9 mouse cellular contexts compared by ENCODE assay signal in the genomic region with DNA sequence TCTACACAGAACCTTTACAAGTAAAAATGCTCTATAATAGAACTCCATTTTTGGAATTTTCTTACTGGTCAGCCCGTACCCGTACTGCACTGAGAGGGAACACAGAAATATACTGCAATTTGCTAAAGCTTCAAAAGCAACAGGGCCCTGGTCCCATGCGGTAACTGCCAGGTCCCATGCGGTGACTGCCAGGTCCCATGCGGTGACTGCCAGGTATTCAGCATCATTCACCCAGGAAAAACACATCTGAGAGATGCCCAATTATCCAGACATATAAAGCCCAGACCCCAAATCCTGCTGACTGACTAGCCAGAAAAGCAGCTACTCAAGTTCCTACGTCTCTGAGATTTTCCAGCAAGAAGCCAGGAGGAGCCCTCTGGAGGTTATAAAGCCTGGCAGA. TPM values are rescaled to one million over a fixed set of nuclear protein-coding genes. Genes with fewer than 3 reads are reported as not detected.
DNase-seq lines count a peak whose midpoint lies in the region; ATAC-seq and TF ChIP-seq lines count a peak whose summit lies in the region.
"Had no signal": no experiment of that assay in that cellular context is flagged by ENCODE, and none has a peak within 500 bp of the region (broad histone marks: within the 10 kb centered on the region; RNA-seq: fewer than 3 reads in every experiment).

No protein-coding gene starts in this region.

- DNase-seq in cerebellum, adult 8-10 months: peak; percentile 53
- no peak for DNase-seq in cerebellum, adult 11-12 months
- DNase-seq in limb, embryonic 14.5 days (ENCODE audit: low spot score): no peak
- DNase-seq in stomach, postnatal 0 days (ENCODE audit: low spot score): no peak
- no peak for DNase-seq in embryo, embryonic 9.5 days (ENCODE audit: extremely low spot score)
- no peak for DNase-seq in adrenal gland, postnatal 10 days
- DNase-seq: retina, postnatal 1 day had no signal

- no peaks in the 10 kb centered on the region for H3K27me3 ChIP-seq in megakaryocyte, embryonic 14.5 days (replicated peaks)
- no peaks in the 10 kb centered on the region for H3K27me3 ChIP-seq in limb, embryonic 14.5 days (ENCODE audit: control insufficient read depth, insufficient read depth, low read length)
- H3K27me3 ChIP-seq in stomach, postnatal 0 days (ENCODE audit: control insufficient read depth, insufficient read depth, low read length): no peaks in the 10 kb centered on the region

- peak overlapping the region; percentile 91 for H3K9ac ChIP-seq in limb, embryonic 14.5 days (ENCODE audit: low read depth, low read length, severe bottlenecking)
- H3K9ac ChIP-seq in stomach, postnatal 0 days (ENCODE audit: low read length): peak overlapping the region; percentile 90; the same call in 1 of the 2 replicates

- no peak for ATAC-seq in megakaryocyte, adult 5-6 weeks (ENCODE audit: poor library complexity, severe bottlenecking)
- ATAC-seq in limb, embryonic 14.5 days (ENCODE audit: low FRiP score, low read depth): no peak
- no peak for ATAC-seq in stomach, postnatal 0 days (ENCODE audit: low FRiP score, low TSS enrichment)

- no peak for TF ChIP-seq POLR2A in limb, embryonic 14.5 days (IDR thresholded peaks at IDR 0.05; ENCODE audit: borderline replicate concordance, extremely low read depth, insufficient read depth, insufficient read length)

- no peaks in the 10 kb centered on the region for H3K9me3 ChIP-seq in megakaryocyte, embryonic 14.5 days
- no peaks in the 10 kb centered on the region for H3K9me3 ChIP-seq in limb, embryonic 14.5 days (ENCODE audit: control insufficient read depth, low read length)
- H3K9me3 ChIP-seq in stomach, postnatal 0 days (ENCODE audit: control insufficient read depth, low read length): no peaks in the 10 kb centered on the region

- WGBS in limb, embryonic 14.5 days: 78% methylated on average over 6 of the region's 6 CpGs
- 80% methylated on average over 6 of the region's 6 CpGs for WGBS in stomach, postnatal 0 days

- no peak overlapping the region for H3K27ac ChIP-seq in limb, embryonic 14.5 days (replicated peaks; ENCODE audit: low read depth, low read length)
- 0 out of 2 replicates have a peak overlapping the region, but pooled peaks have one; percentile 56 for H3K27ac ChIP-seq in stomach, postnatal 0 days (replicated peaks)

- H3K4me3 ChIP-seq in megakaryocyte, embryonic 14.5 days (replicated peaks): peak overlapping the region; percentile 78
- peak overlapping the region; percentile 93 for H3K4me3 ChIP-seq in limb, embryonic 14.5 days (replicated peaks; ENCODE audit: low read length)
- H3K4me3 ChIP-seq in stomach, postnatal 0 days (ENCODE audit: low read depth, low read length): peak overlapping the region; percentile 14; the same call in 1 of the 2 replicates

- no peak for TF ChIP-seq EP300 in stomach, postnatal 0 days (optimal IDR thresholded peaks at IDR 0.05)

- peaks cover 17% of the 10 kb centered on the region for H3K36me3 ChIP-seq in megakaryocyte, embryonic 14.5 days (replicated peaks; ENCODE audit: low read length)
- H3K36me3 ChIP-seq in limb, embryonic 14.5 days (ENCODE audit: control insufficient read depth, insufficient read depth, low read length): 0 out of 2 replicates have a peak, but pooled peaks cover 2% of the 10 kb centered on the region
- no peaks in the 10 kb centered on the region for H3K36me3 ChIP-seq in stomach, postnatal 0 days (ENCODE audit: control insufficient read depth, insufficient read depth, low read length)

- TF ChIP-seq CTCF in stomach, postnatal 0 days (IDR thresholded peaks at IDR 0.05; ENCODE audit: low read depth): no peak; the same call in 1 of the 2 replicates

- peak overlapping the region; percentile 81 for H3K4me2 ChIP-seq in limb, embryonic 14.5 days (replicated peaks; ENCODE audit: low read depth, low read length, severe bottlenecking)
- peak overlapping the region; percentile 82 for H3K4me2 ChIP-seq in stomach, postnatal 0 days (replicated peaks; ENCODE audit: low read depth)

- H3K4me1 ChIP-seq in megakaryocyte, embryonic 14.5 days: peaks cover 78% of the 10 kb centered on the region
- peaks cover 37% of the 10 kb centered on the region for H3K4me1 ChIP-seq in limb, embryonic 14.5 days (ENCODE audit: control insufficient read depth, insufficient read depth, low read length)
- peaks cover 22% of the 10 kb centered on the region for H3K4me1 ChIP-seq in stomach, postnatal 0 days (replicated peaks; ENCODE audit: control insufficient read depth, insufficient read depth)

RNA-seq across cellular contexts. Expression of a gene that starts 3.1 kb away (rescaled TPM):
- polyA plus RNA-seq in megakaryocyte, embryonic 14.5 days (2012; ENCODE audit: insufficient read depth, low replicate concordance): 5.4 and 16.7 TPM in 2 replicates
- 6.7 and 8.0 TPM in 2 replicates for total RNA-seq in megakaryocyte, adult 5-6 weeks (2015)
- total RNA-seq in megakaryocyte, adult 5-6 weeks (2017): 10.7 and 13.0 TPM in 2 replicates
- polyA plus RNA-seq in limb, embryonic 14.5 days (2012; rRNA removed): 38.7 and 44.6 TPM in 2 replicates
- polyA plus RNA-seq in limb, embryonic 14.5 days (2014; fragmentation: Nextera tagmentation; extraction: Ambion mirVana): 21.1 and 23.3 TPM in 2 replicates
- polyA plus RNA-seq in stomach, postnatal 0 days (2015; fragmentation: Nextera tagmentation; extraction: Ambion mirVana): 11.7 and 13.4 TPM in 2 replicates
- total RNA-seq in adrenal gland, postnatal 10 days (2021): 10 to 100 TPM; 45.1 to 50.7 TPM

RNA-seq across cellular contexts. Expression of a gene that starts 6.0 kb away (rescaled TPM):
- 42.4 and 70.4 TPM in 2 replicates for polyA plus RNA-seq in megakaryocyte, embryonic 14.5 days (2012; ENCODE audit: insufficient read depth, low replicate concordance)
- total RNA-seq in megakaryocyte, adult 5-6 weeks (2015): 31.2 and 31.9 TPM in 2 replicates
- total RNA-seq in megakaryocyte, adult 5-6 weeks (2017): 36.8 and 56.8 TPM in 2 replicates
- 39.6 and 43.9 TPM in 2 replicates for polyA plus RNA-seq in limb, embryonic 14.5 days (2012; rRNA removed)
- polyA plus RNA-seq in limb, embryonic 14.5 days (2014; fragmentation: Nextera tagmentation; extraction: Ambion mirVana): 32.6 and 36.8 TPM in 2 replicates
- 13.3 and 17.1 TPM in 2 replicates for polyA plus RNA-seq in stomach, postnatal 0 days (2015; fragmentation: Nextera tagmentation; extraction: Ambion mirVana)
- 10 to 100 TPM; 26.7 to 30.0 TPM for total RNA-seq in adrenal gland, postnatal 10 days (2021)

RNA-seq across cellular contexts. Expression of a gene that starts 14.0 kb away (rescaled TPM):
- 60.9 and 120 TPM in 2 replicates for polyA plus RNA-seq in megakaryocyte, embryonic 14.5 days (2012; ENCODE audit: insufficient read depth, low replicate concordance)
- total RNA-seq in megakaryocyte, adult 5-6 weeks (2015): 161 and 184 TPM in 2 replicates
- 81.2 and 82.1 TPM in 2 replicates for total RNA-seq in megakaryocyte, adult 5-6 weeks (2017)
- polyA plus RNA-seq in limb, embryonic 14.5 days (2012; rRNA removed): 112 and 117 TPM in 2 replicates
- polyA plus RNA-seq in limb, embryonic 14.5 days (2014; fragmentation: Nextera tagmentation; extraction: Ambion mirVana): 207 and 217 TPM in 2 replicates
- polyA plus RNA-seq in stomach, postnatal 0 days (2015; fragmentation: Nextera tagmentation; extraction: Ambion mirVana): 186 and 196 TPM in 2 replicates
- total RNA-seq in adrenal gland, postnatal 10 days (2021): 100 to 1,000 TPM; 143 to 156 TPM

RNA-seq across cellular contexts. Expression of a gene that starts 25.6 kb away (rescaled TPM):
- 122 and 127 TPM in 2 replicates for polyA plus RNA-seq in megakaryocyte, embryonic 14.5 days (2012; ENCODE audit: insufficient read depth, low replicate concordance)
- total RNA-seq in megakaryocyte, adult 5-6 weeks (2015): 9.9 and 12.9 TPM in 2 replicates
- 45.0 and 52.0 TPM in 2 replicates for total RNA-seq in megakaryocyte, adult 5-6 weeks (2017)
- polyA plus RNA-seq in limb, embryonic 14.5 days (2012; rRNA removed): 17.9 and 21.6 TPM in 2 replicates
- polyA plus RNA-seq in limb, embryonic 14.5 days (2014; fragmentation: Nextera tagmentation; extraction: Ambion mirVana): 44.9 and 49.6 TPM in 2 replicates
- polyA plus RNA-seq in stomach, postnatal 0 days (2015; fragmentation: Nextera tagmentation; extraction: Ambion mirVana): 30.2 and 31.2 TPM in 2 replicates
- 10 to 100 TPM; 22.7 to 26.0 TPM for total RNA-seq in adrenal gland, postnatal 10 days (2021)

RNA-seq across cellular contexts. Expression of a gene that starts 25.9 kb away (rescaled TPM):
- 0.38 and 2.9 TPM in 2 replicates for polyA plus RNA-seq in megakaryocyte, embryonic 14.5 days (2012; ENCODE audit: insufficient read depth, low replicate concordance)
- 0.20 and 0.87 TPM in 2 replicates for total RNA-seq in megakaryocyte, adult 5-6 weeks (2015)
- 0.12 and 1.2 TPM in 2 replicates for total RNA-seq in megakaryocyte, adult 5-6 weeks (2017)
- 7.5 and 7.9 TPM in 2 replicates for polyA plus RNA-seq in limb, embryonic 14.5 days (2012; rRNA removed)
- polyA plus RNA-seq in limb, embryonic 14.5 days (2014; fragmentation: Nextera tagmentation; extraction: Ambion mirVana): 1.3 and 2.0 TPM in 2 replicates
- 0.29 and 0.41 TPM in 2 replicates for polyA plus RNA-seq in stomach, postnatal 0 days (2015; fragmentation: Nextera tagmentation; extraction: Ambion mirVana)
- total RNA-seq in adrenal gland, postnatal 10 days (2021): 1 to 10 TPM; 2.8 to 3.1 TPM

Comparison
In these comparisons a context has a peak if more than half of its experiments do, and no peak if none do; other contexts are left out.
1. H3K4me3 ChIP-seq: peak in every context shown above with its lines; median percentile 93 in limb, embryonic 14.5 days; 78 in megakaryocyte, embryonic 14.5 days; 14 in stomach, postnatal 0 days.